Mouse (Mus musculus) kidney, postnatal 0 days (tissue): Measurements from ENCODE around the gene Scd2. TPM values are rescaled to one million over a fixed set of nuclear protein-coding genes. Genes with fewer than 3 reads are reported as not detected.

Source experiments
- ATAC-seq: fragments of 200-750 bp; cut with Nextera tagmentation; replicated peaks from 2 replicates; pipeline ENCODE4 v1.8.0; 2017; ENCODE audit warnings: low read depth, moderate number of reproducible peaks, moderate TSS enrichment, moderate library complexity; ENCODE audit not compliant: low FRiP score
- DNase-seq: peaks from one replicate; pipeline ENCODE4 v3.0.0-alpha.2; 2016; ENCODE audit warnings: low spot score
- H3K27ac ChIP-seq: fragments of 300-500 bp; sonication (generic); 2 replicates; pipeline ENCODE4 v1.5.1; 2014; ENCODE audit warnings: mild to moderate bottlenecking
- H3K27me3 ChIP-seq: fragments of 300-500 bp; sonication (generic); 2 replicates; pipeline ENCODE4 v1.6.1; 2014; ENCODE audit warnings: low read length, mixed read lengths; ENCODE audit not compliant: insufficient read depth
- H3K36me3 ChIP-seq: fragments of 300-500 bp; sonication (generic); 2 replicates; pipeline ENCODE4 v1.6.1; 2014; ENCODE audit warnings: low read length, mixed read lengths; ENCODE audit not compliant: insufficient read depth
- H3K4me1 ChIP-seq: fragments of 300-500 bp; sonication (generic); replicated peaks from 2 replicates; pipeline ENCODE4 v1.6.1; 2014; ENCODE audit warnings: antibody characterized with exemption, low read length, mixed read lengths; ENCODE audit not compliant: insufficient read depth
- H3K4me2 ChIP-seq: fragments of 300-500 bp; sonication (generic); 2 replicates; pipeline ENCODE4 v1.6.1; 2014; ENCODE audit warnings: mild to moderate bottlenecking, low read length, moderate library complexity, mixed read lengths
- H3K4me3 ChIP-seq: fragments of 300-500 bp; sonication (generic); replicated peaks from 2 replicates; pipeline ENCODE4 v1.5.1; 2014; ENCODE audit warnings: low read depth, low read length
- H3K9ac ChIP-seq: fragments of 300-500 bp; sonication (generic); 2 replicates; pipeline ENCODE4 v1.6.1; 2014; ENCODE audit warnings: low read depth, low read length
- H3K9me3 ChIP-seq: fragments of 300-500 bp; sonication (generic); replicated peaks from 2 replicates; pipeline ENCODE4 v1.6.1; 2016; ENCODE audit warnings: low read length, inconsistent platforms, mixed read lengths
- CTCF ChIP-seq: IDR thresholded peaks from 2 replicates; pipeline ENCODE4 v1.5.1; 2016; ENCODE audit warnings: antibody characterized with exemption, low read depth, mild to moderate bottlenecking, moderate library complexity
- WGBS: fragments of 180-500 bp; shearing (Covaris S2); extraction: QIAGEN DNeasy Blood & Tissue Kit; methylation state at CpG from one replicate; pipeline ENCODE4 v1.1.7; 2014; 5-methylcytosine and 5-hydroxymethylcytosine counted together
- polyA plus RNA-seq: library from polyadenylated mRNA; unstranded; fragments of >200 nt; fragmentation: Nextera tagmentation; extraction: Ambion mirVana; gene quantifications from 2 replicates; pipeline ENCODE4 v1.2.1, GENCODE M21; 2015

The Scd2 gene
- polyA plus RNA-seq, 1 experiment from 2014 or later = 81.1 TPM

DNA sequence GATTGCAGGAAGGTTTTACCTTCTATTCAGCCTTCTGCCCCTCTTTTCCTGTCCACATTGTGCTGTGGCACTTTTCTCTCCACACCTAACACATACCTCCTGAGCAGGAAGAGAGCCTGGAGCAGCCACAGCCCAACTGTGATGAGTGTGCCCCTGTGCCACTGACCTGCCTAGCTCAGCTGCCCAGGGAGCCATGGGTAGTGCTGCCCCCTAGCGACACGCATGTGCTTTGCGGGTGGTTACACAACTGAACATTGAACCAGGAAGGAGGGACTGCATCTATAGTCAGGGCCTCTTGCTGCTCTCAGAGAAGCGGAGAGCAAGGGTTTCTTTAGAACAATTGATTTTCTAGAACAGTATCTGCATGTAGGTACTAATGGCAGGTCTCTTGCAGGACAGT lies 2.3 kb downstream of the Scd2 start:
- Histone ChIP-seq H3K4me2 (peak overlapping the region; percentile 87), H3K4me3 (peak overlapping the region; percentile 79), H3K9ac (peak overlapping the region; percentile 50; the same call in 1 of the 2 replicates), H3K36me3 (peaks cover 28% of the 10 kb centered on the region), H3K9me3 (no peaks in the 10 kb centered on the region), H3K4me1 (peaks cover 49% of the 10 kb centered on the region), H3K27me3 (no peaks in the 10 kb centered on the region), H3K27ac (0 out of 2 replicates have a peak overlapping the region, but pooled peaks have one; percentile 37)
- peak; percentile 97 for TF ChIP-seq CTCF
- 4% methylated on average over 4 of the region's 4 CpGs for WGBS
- peak; percentile 18; the same call in 1 of the 2 replicates for ATAC-seq
- peak; percentile 92 for DNase-seq

DNA sequence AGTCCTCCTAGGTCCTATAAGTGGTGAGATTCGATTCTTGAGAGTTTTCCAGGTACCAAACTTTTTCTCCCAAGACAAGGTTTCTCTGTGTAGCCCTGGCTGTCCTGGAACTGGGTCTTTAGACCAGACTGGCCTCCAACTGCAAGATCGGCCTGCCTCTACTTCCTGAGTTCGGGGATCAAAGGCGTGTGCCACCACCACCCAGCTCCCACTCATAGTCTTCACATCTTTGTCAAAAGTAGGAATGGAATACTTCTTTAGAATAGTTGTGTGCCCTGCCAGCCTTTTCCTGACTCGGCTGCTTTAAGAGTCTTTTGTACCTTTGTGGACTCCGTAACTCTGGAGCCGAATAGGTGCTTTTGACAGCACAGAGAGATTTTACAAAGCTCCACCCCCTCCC lies 2.7 kb downstream of the Scd2 start:
- no peaks in the 10 kb centered on the region for H3K27me3 ChIP-seq

DNA sequence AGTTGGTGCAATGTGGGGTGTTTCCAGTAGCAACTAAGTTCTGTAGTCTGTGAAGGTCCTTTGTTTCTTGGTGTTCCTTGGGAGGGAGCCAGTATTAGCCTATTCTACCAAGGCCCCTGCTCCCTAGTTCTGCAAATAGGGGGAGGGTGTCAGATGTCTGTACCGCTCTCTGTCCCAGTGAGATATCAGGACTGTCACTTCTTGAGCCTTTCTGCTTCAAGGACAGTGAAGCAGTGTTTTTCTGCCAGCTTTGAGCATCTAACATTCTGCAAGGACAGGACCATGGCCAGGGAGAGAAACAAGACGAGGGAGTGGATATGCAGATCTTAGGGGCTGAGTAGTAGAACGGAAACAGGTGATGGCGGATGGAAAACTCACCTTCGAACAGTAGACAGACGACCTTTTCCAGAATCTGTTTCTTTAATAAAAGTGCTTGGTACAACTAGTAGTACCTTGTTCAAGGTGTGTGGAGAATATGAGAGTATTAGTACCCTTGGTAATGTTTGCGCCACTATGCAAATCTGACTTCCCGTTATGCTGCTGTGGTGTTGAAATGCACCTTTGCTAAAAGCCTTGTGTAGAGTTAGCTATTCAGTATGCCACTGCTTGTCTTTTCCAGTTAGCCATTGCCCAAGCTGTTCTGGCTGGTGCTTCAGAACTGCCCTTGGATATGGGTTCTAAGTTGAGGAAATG lies 3.7 kb downstream of the Scd2 start:
- Histone ChIP-seq H3K4me2 (peak overlapping the region; percentile 87), H3K27ac (no peak overlapping the region)

More for the DNA sequence above, 2.7 kb downstream of the Scd2 start:
- Histone ChIP-seq H3K9ac (peak overlapping the region; percentile 50; the same call in 1 of the 2 replicates), H3K4me2 (peak overlapping the region; percentile 87), H3K36me3 (peaks cover 32% of the 10 kb centered on the region), H3K4me3 (peak overlapping the region; percentile 79), H3K9me3 (no peaks in the 10 kb centered on the region), H3K4me1 (peaks cover 53% of the 10 kb centered on the region), H3K27ac (no peak overlapping the region)
- 18% methylated on average over 7 of the region's 7 CpGs for WGBS
- no peak for TF ChIP-seq CTCF
- DNase-seq (no peak), ATAC-seq (no peak)

DNA sequence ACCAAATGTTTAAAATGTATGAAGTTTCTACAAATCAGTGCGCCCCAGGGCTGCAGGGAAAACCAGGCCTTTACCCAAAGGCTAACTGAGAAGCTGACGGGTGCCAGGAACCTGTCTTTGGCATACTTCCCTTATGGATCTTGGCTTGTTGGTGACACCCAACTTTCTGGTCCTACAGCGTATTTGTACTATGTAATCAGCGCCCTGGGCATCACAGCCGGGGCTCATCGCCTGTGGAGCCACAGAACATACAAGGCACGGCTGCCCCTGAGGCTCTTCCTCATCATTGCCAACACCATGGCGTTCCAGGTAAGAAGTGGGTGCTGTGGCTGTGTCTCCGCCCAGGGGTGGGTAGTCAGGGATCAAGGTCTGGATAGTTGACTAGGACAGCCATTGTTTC lies 4.4 kb downstream of the Scd2 start:
- H3K27me3 ChIP-seq = no peaks in the 10 kb centered on the region
- peak overlapping the region; percentile 87 for H3K4me2 ChIP-seq
- ATAC-seq = no peak
- 69% methylated on average over 9 of the region's 9 CpGs for WGBS
- 0 out of 2 replicates have a peak overlapping the region, but pooled peaks have one; percentile 36 for H3K9ac ChIP-seq
- no peak for TF ChIP-seq CTCF
- peaks cover 43% of the 10 kb centered on the region for H3K4me1 ChIP-seq
- no peak for DNase-seq
- H3K9me3 ChIP-seq = no peaks in the 10 kb centered on the region
- peaks cover 45% of the 10 kb centered on the region for H3K36me3 ChIP-seq
- H3K4me3 ChIP-seq = peak overlapping the region; percentile 79; the same call in 1 of the 2 replicates
- H3K27ac ChIP-seq = no peak overlapping the region

More for the DNA sequence above, 3.7 kb downstream of the Scd2 start:
- Histone ChIP-seq H3K36me3 (peaks cover 39% of the 10 kb centered on the region), H3K27me3 (no peaks in the 10 kb centered on the region), H3K9ac (peak overlapping the region; percentile 50; the same call in 1 of the 2 replicates), H3K4me1 (peaks cover 50% of the 10 kb centered on the region), H3K9me3 (no peaks in the 10 kb centered on the region), H3K4me3 (peak overlapping the region; percentile 79)
- 34% methylated on average over 8 of the region's 8 CpGs for WGBS
- DNase-seq (no peak), ATAC-seq (no peak)
- TF ChIP-seq CTCF = no peak

DNA sequence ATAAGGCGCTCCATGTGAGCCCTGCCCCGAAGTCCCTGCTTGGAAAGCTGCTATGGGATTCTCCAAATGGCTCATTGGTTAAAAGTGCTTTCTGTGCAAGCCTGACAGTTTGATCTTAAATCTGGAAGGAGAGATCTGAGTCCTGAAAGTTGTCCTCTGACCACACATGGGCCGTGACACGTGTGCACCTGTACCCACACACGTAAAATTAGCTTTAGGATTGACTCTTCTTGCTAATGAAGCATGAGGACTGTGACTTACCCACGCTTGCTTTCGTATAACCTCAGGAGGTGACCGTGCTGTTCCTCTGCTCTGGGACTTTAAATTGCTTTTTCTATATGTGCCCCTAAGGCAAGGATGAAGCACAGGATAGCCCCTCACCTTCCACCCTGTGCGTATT lies 5.6 kb downstream of the Scd2 start:
- H3K9ac ChIP-seq = no peak overlapping the region
- no peak overlapping the region for H3K27ac ChIP-seq
- peaks cover 56% of the 10 kb centered on the region for H3K36me3 ChIP-seq
- DNase-seq (no peak), ATAC-seq (no peak)
- peaks cover 37% of the 10 kb centered on the region for H3K4me1 ChIP-seq
- H3K27me3 ChIP-seq = no peaks in the 10 kb centered on the region
- TF ChIP-seq CTCF = no peak
- no peak overlapping the region for H3K4me3 ChIP-seq
- H3K4me2 ChIP-seq = peak overlapping the region; percentile 87
- 76% methylated on average over 9 of the region's 9 CpGs for WGBS
- no peaks in the 10 kb centered on the region for H3K9me3 ChIP-seq

DNA sequence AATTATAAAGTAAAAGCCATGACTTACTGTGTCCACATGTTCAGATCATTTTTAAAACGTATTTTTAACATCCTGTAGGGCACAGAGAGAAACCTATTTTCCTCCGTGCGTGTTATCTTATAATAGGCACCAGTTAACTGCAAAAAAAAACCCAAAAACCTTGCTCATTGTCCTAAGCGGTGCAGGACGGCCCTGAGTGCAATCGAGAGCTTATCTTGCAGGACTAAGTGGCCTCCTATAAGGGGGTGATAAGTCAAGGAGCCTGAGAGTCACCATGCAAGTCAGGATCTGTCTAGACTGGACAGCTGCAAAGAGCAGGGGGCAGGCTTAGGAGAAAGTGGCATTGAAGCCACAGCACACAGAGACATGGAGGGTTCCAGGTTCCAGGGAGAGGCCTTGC lies 6.4 kb downstream of the Scd2 start:
- no peak for TF ChIP-seq CTCF
- no peak for ATAC-seq
- Histone ChIP-seq H3K9me3 (no peaks in the 10 kb centered on the region), H3K4me3 (no peak overlapping the region), H3K36me3 (peaks cover 64% of the 10 kb centered on the region), H3K4me1 (peaks cover 40% of the 10 kb centered on the region), H3K4me2 (no peak overlapping the region), H3K9ac (no peak overlapping the region), H3K27me3 (no peaks in the 10 kb centered on the region), H3K27ac (no peak overlapping the region)
- 70% methylated on average over 6 of the region's 6 CpGs for WGBS
- DNase-seq = no peak

DNA sequence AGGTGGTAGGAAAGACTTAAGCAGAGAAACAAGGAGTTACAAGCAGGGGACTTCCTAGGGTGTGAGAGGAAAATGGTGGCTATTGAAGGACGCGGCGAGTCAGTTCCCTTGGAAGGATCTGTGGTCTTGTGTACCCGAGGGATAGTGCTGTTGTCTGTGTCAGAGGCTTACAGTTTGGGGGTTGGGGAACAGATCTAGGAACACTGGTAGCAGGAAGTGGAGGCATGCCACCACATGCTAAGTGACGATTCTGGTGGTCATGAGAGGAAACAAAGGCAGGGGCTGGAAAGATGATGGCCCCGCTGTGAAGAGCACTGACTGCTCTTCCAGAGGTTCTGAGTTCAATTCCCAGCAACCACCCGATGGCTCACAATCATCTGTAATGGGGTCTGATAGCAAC lies 7.0 kb downstream of the Scd2 start:
- Histone ChIP-seq H3K27ac (no peak overlapping the region), H3K4me1 (peaks cover 36% of the 10 kb centered on the region), H3K36me3 (peaks cover 70% of the 10 kb centered on the region), H3K4me2 (no peak overlapping the region), H3K9ac (no peak overlapping the region), H3K27me3 (no peaks in the 10 kb centered on the region), H3K9me3 (no peaks in the 10 kb centered on the region), H3K4me3 (no peak overlapping the region)
- ATAC-seq = no peak
- 79% methylated on average over 7 of the region's 7 CpGs for WGBS
- DNase-seq = no peak
- no peak for TF ChIP-seq CTCF
